Mouse (Mus musculus) retina, postnatal 7 days (tissue): ENCODE measurements around the gene Nbea.

Experiments used
- DNase-seq: peaks from one replicate; pipeline ENCODE4 v3.0.0-alpha.2; 2012; ENCODE audit warnings: low read depth, low spot score

Gene Nbea

DNA sequence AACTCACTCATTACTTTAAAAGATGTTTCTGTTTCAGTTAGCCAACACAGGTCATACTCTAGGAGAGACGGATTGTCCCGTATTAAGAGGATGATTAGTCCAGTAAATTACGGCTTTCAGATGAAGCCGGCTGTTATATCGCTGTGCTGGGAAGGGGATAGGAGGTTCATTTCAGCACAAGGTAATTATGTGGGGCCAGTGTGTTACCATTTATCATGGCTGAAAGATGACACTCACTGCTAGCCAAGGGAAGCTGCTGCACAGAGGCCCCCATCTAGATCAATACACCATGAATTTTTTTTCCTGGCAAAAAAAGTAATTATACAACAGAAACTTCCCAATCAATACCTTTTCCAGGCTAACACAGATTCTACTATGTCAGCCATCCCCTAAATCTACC lies 353.3 kb downstream of the Nbea start:
- peak; percentile 6 for DNase-seq

DNA sequence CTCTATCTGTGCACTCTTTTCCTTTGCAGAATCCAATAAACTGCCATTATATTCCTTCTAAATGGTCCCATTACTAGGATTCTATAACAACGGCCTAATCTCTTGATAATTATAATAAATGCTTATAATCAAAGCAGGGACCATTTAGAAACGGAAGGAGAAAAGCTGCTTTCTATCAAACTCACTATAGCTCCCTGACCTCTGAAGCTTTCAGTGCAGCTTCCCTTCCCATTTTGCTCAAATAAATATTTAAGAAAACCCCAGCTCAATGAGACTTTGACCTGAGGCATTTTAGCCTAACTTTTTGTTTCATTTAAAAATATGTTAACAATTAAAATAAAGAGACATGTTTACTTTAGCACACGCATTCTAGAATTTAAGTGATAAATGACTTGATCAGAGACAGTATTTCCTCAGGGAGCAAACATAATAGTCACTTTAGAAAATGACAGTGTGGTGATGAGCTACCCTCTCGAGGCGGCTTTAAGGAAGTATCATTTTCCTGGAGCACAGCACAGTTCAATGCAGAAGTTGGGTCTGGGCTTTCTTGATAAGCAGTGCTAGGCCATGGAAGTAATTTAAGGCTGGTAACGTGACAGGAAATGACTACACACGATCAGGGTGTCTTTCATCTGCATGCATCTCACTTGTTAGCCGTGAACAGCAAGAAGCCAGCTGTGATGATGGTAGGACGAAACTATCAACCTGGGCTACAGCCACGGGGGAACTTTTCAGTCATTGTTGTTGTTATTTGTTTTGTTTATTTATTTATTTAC lies 354.8 kb downstream of the Nbea start:
- no peak for DNase-seq

DNA sequence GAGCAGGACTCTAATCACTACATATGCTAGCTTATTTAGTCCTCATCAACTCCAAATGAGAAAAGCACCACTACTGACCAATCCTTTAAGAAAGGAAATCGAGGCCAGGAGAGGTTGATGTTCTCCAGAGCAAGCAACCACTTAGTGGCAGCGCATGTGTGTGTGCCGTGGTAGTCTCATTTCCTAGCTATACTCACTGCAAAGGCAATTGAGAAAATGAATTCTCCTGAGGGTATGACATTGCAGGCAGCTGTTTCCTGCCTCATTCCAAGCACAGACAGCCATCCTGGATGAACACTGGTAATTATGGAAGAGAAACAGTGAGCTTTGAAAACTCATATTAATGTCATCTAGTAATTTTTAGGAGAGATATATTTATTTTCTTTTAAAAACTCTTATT lies 358.6 kb downstream of the Nbea start:
- no peak for DNase-seq

DNA sequence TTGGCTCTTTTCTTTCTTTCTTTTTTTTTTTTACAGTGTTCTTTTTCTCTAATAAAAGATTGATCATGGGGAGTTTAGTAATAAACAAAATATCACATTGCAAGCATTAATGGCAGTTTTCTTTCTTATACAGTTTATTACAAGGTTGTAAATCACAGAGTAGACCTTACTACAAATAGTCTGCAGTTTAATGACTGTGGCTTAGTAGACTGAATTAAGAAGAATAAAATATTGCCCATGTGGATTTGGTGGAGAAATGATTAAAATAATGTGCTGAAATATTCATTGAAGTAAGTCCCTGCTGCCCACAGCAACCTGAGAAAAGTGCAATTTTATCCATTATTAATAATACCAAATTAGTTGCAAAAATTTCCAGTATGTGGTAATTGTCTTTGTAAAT lies 363.9 kb downstream of the Nbea start:
- DNase-seq = no peak

DNA sequence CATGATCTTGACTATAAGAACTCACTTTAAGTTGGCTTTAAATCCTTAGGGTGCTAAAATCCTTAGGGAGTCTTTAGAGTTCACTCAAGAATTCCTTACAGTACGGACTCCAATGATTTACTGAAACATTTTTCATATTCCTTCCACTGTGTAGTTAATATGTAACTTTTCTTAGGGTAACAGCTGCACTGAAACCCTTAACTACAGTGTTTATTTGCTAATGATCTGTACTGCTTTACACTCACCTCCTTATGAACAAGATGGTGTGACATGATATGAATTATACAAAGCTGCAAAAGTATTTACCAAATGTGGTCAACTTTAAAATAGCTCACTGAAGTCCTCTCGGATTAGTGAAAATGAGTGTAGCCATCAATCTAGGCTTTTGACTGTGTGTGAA lies 365.4 kb downstream of the Nbea start:
- no peak for DNase-seq

DNA sequence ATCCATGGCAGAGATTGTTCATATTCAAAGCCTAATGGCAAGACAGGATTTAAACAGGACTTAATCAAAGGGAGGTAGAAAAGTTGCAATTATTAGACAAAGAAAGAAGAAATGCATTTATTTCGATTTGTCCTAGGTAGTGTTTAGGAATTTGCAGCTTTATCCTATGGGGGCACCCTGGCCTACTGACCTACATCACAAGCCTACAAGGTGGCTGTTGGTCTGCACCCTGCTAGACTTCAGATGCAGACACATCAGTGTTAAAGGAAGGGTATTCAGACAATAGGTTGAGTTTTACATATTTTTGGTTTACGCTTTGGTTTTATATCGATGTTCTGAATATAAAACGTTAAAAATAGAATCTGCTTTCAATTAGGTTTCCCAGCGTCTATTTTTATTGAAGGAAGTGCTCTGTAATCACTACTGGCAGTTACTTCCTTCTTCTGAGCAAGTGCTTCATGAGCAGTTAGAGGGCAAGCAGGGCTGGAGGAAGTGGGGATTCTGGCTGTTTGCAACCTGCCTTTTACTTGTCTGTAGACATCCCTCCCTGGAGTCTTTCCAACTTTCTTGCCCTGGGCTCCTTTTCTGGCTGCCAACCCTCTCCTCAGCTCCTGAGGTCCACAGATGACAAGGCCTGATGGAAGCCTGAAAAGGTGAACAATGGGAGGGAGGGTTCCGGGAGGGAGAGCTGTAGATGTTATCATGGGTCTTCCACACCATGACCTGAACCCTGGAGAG lies 366.7 kb downstream of the Nbea start:
- no peak for DNase-seq

DNA sequence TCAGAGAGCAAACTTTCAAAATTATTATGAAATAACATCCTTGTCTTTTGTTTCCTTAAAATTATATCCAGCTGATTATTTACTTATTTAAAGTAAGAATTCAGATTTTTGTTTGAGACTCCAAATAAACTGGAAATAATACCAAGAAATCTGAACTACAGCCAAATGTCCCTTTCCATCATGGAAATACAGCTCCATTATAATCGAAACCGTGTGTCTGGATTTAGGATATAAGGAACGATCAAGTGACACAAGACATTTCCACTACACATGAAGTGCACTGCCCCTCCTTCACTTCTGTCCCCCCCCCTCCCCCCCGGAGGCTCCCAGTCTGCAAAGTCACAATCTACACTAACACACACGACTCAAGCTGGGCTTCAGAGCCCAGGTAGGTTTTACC lies 367.4 kb downstream of the Nbea start:
- DNase-seq = no peak

DNA sequence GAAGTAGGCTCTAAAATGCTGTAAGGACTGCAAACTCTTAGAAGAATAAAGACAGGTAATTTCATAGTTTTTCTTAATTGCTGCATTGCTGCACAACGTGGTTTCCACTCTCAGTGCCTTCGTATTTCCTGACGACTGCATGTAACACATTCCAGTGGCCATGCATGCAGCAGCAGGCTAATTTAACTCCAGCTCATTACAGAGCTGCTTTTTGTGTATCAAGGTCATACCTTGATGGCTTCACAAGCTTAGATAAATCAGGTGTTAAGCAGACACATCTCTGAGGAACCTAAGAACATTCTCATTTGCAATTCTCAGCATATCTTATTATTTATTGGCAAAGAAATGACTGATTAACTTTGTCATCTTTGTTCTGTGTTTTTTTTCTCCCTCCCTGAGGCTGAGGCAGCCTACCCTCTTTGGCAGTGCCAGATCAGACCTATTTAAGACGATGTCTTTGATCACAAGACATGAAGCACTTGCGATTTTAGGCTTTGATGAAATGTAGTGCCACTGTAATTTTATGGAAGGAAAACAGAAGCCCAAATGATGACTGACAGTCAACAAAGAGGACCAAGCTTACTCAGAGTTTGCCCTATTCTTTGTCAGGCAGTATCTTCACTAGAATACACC lies 368.4 kb downstream of the Nbea start:
- DNase-seq = no peak

DNA sequence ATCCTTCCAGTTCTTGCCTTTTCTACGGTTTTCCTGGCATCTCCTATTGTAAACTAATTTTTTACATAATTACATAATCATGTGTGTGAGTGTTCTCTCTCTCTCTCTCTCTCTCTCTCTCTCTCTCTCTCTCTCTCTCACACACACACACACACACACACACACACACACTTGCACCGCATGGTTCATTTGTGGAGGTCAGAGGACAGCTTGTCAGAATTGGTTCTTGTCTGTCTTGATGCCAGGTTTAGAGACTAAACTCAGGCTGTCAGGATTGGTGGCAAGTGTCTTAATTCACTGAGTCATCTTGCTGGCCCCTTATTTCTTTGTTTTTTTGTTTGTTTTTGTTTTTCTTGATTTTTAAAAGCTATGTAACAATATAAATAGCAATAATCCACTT lies 388.7 kb downstream of the Nbea start:
- no peak for DNase-seq

DNA sequence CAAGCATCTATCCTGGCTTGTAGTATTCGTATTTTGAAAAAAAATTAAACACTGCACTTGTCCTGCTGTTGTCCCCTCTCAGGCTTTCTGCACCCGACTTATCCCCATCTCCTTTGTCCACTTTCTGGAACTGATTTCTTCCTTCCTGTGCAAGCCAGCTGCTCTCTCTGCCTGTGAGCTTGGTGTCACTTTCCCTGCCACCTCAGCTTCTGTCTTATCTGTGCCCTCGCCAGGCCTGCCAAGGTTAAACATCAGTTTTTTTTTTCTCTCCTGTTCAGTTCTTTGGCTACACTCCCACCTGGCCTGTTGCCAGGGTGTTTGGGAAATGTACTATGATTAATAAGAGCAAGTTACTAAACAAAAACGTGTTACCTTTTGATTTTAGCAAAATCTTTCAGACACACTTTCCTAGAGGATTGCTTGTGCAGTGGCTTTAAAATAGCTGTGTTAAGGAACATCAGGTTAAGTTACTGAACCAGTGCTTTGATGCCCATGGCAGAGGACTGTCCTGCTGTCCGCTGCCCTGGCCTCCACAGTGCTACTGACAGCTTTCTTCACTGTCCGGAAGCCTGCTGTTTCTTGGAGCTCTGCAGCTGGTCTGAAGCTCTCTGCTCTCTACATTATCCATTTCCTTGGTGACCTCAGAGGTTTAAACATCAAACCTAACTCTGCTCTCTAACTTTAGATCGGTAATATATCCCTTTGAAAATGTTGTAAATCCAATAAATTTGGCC lies 389.5 kb downstream of the Nbea start:
- DNase-seq = no peak

DNA sequence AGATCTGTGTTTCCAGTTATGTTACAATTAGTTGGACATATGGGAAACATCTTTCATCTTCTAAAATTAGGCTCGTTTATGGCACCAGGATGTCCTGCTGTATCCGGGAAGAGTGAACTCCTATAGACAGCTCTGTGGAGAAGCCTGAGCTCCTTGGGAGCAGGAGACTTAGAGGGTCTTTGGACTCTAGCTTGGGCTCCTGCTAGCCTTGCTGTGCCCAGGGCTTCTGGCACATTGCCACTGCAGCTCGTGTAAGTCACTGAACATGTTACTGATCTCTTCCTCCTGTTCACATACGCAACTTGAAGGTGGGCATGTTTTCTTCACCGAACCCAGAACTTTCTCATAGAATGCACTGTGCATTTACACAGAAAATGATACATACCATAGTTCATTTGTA lies 391.2 kb downstream of the Nbea start:
- no peak for DNase-seq

DNA sequence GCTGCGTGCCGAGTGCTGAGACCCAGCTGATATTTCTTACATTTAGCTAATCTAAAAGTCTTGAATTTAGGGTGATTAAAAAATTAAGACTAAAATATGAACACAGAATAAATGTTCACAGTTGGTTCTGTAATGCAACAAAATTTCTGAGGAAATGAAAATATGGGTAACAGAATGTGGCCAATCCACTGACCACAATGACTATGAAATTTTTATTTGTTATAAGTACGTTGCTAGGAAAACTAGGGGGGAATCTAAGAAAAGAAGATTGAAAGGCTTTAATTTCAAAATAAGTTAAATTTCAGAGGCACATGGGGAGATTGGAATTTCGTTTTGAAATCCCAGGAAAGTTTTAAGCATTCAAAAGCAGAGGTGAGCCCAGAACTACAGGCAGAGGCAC lies 392.9 kb downstream of the Nbea start:
- DNase-seq = no peak

DNA sequence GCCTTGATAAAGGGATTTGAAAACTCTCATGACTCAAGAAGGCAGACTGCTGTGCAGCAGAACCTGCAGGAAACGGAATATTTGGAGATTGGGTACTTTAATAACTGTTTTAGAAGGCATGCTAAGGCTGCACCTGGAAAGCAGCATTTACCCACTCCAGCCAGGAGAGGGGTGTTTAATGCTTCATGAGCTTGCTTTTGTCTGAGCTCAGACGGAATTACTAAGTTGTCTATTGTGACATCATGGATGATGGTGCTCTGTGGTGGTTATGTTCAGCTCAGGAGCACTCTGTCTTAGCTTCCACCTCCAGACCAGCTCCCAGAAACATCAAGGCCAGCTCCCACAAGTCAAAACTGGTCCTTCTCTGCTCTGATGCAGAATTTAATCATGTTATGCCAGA lies 393.6 kb downstream of the Nbea start:
- no peak for DNase-seq

DNA sequence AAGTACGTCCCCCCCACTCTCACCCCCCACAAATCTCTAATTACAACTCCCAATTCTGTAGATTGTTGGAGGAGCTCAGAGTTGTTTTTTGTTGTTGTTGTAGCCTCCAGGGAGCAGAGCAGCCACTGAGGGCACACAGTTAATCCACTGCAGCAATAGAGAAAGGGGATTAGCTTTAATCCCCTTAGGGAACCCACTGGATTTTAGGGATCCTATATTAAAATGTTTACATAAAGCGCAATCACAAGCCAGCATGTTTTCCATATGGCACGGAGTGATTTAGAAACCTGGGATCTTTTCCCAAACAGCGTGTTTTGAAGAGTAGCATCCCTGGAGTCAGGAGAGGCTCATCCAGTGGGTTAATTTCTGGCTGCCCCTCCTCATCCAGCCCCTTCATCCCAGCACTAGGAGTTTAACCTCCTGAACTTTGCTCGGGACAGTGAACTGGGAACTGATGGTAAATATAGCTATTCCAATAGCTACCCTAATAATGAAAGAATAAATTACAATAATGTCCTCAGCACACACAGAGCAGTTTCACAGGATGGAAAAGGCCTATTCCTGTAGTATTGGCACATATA lies 394.8 kb downstream of the Nbea start:
- DNase-seq = no peak

DNA sequence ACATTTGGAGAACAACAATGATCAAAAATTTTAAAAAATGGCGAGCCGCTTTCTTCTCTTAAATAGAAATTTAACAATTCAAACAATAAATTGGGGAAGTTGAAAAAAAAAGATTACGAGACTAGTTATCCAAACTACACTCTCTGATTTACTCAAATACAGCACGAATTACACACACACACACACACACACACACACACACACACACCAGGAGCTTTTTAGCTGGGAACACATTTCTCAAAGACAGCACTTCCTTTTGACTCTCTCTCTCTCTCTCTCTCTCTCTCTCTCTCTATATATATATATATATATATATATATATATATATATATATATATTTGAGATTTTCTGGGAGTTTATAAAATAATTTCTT lies 395.3 kb downstream of the Nbea start:
- no peak for DNase-seq

DNA sequence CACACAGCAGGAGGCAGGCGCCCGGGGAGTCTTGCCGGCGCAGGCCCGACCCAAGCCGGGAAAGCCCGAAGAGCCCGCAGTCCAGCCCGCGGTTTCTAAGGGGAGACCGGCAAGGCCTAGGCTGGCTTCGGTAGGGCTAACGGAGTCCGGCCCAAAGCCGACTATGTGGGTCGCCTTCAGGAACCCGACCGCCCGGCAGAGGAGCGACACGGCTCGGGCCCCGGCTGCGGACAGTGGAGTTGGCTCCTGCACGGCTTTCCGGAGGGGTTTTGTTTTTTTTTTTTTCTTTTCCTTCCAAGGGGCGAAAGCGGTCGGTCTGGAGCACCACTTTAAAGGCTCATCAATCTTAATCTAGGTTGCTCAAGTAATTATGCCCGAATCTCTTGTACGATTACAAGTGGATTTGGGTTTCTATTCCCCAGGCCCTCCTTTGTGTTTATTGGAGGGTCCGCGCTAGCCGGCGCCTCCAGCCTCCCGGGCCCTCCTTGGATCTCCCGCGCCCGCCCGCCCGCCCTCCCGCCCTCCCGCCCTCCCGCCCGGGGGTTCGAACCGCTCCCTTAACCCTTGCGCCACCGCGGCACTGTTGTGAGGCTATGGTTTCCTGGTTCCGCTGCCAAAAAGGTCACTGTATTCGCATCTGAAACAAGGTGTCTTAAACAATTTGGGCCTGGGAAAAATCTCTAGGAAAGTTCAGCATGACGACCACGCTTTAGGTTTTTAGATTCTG lies 395.9 kb downstream of the Nbea start:
- DNase-seq = no peak

DNA sequence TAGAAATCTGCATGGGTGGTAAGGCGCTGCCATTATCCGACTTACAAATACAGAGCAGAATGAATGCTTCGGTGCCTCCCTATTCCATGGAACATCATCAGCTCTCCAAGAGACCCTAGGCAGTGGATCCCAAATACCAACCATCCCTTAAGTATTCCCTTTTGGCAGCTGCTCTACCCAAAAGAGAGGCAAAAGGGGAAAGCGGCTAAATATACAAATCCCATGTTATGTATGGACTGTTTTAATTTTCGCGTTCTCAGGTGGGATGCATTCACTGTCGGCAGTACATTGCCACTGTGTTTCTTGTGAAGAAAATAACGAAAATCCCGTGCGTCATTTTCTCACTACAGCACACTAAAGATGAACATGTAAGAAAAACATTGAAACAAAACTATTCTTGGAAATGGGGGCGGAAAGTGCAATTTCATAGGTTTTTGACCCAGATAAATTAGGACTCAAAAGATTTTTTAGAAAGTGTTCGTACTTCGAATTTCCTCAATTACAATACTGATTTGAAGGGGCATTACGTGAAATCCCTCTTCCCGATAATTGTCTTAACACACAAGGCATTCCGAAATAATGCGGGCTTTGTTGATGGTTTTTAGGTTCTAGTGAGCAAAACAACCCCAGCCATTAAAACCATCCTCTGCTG lies 396.5 kb downstream of the Nbea start:
- no peak for DNase-seq

DNA sequence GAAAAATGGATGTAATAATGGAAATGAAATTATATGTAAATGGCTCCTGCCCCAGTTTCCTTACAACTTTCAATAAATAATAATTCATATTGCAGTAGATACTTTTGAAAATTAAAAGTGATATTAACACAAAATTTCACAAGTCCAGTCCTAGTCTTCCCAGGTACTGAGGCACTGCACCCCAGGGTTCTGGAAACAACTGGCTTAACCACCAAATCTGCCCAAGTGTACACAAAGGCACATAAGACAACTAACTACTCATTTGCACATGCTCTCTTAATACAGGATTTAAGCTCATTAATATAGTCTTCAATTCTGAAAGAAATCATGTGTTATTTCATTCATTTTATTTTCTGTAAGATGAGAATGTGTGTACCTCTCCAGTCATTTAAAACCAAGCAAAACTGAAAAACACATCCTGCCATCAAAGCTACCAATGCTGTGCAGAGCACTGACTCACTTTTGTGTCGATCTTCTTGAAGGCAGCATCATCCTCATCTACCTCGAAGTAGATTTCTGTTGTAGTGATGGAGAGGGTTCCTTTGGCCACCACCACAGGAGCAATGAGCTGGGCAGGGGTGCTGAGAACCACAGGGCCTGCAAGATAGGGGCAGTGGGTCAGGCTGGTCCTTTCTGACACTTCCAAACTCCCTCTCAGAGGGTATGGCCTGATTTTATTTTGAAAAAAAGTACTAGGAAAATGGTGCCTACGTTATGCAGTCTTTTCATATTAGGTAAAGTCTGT lies 397.3 kb downstream of the Nbea start:
- DNase-seq = no peak

DNA sequence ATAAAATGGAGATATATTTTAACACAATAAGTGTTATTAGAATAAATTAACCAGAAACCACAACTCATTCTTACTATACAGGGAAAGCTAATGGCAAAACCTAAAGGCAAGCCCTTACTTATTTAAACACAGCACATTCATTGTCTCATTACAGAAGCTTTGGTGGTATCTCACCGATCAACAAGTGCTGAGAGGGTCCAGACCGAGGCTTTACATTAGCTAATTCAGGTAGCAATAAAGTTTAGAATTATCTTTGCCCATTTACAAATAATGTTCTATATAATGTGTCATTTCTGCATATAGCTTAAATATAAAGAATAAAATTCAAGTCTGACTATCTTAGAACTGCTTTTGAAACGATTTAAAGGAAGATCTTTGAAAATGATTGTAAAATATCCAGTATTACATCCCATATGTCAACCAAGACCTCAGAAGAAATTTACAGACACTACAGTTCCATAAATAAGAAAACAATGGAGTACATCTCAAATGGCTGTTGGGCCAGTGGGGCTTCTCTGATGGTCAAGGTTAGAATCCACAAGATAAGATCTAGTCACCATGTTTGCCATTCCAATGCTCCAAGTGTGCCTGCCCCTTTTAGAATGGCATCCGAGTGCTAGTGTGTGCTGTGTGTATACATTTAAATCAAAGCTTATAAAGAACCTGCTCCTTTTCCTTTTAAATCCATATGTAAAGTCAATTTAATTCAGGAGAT lies 398.1 kb downstream of the Nbea start:
- DNase-seq = no peak
